Mouse (Mus musculus): Measurements from ENCODE around the gene Cldn19. TPM values are rescaled to one million over a fixed set of nuclear protein-coding genes. Genes with fewer than 3 reads are reported as not detected.
A peak's percentile ranks its signal among the peaks of the same experiment; 100 is the strongest.
"Not testable (repeated sequence)": the region's sequence is repeated elsewhere in the genome, so short reads cannot be mapped to it uniquely, and the experiment has no call there.

Gene Cldn19
- total RNA-seq, 2 experiments from 2014 or later, result not detected

DNA sequence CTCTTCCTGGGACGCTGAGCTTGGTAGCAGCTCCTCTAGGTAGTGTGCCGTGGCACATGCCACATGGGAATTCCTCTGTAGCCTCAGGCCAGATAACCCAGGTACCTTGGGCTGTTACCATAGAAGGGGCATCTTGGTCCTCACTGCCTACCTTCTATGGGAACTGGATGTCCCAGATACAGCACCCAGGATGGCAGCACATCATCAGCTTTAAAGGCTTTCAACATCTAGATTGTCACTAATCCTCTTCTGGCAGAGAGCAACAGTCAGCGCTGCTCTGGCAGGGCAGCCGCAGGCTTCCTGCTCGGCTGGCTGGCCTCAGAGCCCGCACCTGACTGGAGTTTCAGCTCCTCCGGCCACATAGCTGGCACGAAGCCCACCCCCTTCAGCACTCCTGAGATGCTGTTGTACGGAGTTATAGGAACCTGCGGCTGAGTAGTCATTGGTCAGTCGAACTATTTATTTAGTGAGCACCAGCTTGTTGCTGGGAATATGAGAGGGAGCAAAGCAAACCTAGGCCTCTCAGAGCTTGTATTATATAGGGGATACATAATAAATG is 6.7 kb upstream of the Cldn19 start:
- no peak for ATAC-seq (replicated peaks; ENCODE audit: low FRiP score, poor library complexity, severe bottlenecking)

- no peak for ATAC-seq (replicated peaks; ENCODE audit: low FRiP score, poor library complexity, severe bottlenecking)
Observed at GRCm38 (mm10) chr4:119252025-119252808, 3.0 kb upstream of the Cldn19 start.

DNA sequence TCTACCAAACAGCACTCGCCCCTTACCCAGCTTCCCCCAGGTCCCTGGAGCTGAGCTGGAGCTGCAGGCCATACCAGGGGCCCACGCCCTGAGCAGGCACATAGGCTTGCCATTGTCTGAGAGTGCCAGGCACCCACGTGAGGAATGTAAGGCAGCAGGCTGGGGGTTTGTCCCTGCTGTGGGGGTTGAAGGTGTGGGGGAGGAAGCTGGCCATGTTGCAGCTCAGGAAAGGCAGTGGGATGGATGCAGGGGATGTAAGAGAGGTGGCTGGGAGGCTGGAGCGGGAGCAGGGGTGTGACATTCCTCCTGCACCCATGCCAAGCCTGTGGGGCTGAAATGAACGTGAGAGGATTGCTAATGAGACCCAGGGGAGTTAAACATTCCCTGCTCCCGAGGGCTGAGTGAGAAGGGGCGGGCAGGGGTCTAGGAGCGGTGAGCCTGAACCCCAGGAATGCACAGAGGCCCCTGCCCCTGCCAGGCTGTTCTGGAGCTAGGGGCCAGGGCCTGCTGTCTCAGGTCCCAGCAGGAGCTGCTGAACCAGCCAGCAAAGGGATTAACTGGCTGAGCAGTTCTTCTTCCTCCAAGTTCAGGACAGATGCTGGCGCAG is 1.1 kb upstream of the Cldn19 start:
- no peak for ATAC-seq (replicated peaks; ENCODE audit: low FRiP score, poor library complexity, severe bottlenecking)

DNA sequence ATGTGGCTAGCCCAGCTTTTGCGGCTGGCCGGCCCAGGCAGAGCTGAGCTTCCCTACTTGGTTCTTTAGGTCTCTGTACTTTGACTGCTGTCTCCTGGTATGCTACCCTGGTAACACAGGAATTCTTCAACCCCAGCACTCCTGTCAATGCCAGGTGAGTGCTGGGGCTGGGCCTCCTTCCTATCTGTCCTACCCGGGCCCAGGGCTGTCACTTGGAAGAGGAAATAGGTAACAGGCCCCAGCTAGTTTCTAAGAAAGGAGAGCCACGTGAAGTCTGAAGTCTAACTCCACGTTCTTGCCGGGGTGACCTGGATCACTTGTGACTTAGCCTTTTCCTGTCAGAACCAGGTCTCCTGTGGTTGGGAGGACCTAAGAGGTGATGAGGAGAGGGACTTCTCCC is 1.9 kb downstream of the Cldn19 start:
- ATAC-seq (replicated peaks; ENCODE audit: low FRiP score, poor library complexity, severe bottlenecking), result no peak

GRCm38 (mm10) chr4:119259344-119260254 is 4.4 kb downstream of the Cldn19 start:
- ATAC-seq (replicated peaks; ENCODE audit: low FRiP score, poor library complexity, severe bottlenecking), result no peak

DNA sequence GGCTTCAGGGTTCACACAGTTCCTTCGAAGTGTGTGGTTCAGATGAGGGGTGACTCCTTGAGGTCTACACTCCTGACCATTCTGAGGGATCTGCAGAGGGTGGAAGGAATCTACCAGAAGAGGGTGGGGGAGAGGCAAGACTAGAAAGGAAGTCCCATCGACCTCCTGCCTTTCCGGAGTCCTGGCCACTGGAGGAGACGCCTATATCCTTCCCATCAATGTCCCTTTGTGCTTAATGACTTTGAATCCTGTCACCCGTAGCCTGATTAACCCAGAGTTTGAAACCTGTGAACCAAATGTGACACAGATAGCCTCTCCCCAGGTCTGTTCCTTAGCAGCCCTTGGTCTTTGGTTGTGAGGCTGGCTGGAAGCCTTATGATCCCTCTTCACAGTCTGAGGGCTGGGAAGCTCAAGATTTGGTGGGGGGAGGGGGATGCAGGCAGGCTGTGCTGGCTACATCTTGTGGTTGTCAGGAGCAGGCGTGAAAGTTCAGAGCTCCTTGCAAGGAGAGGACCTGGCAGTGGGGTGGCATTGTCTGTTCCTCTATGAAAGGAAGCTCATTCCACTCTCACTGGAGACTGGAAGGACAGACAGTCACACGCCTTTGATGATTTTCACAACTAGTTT is 6.0 kb downstream of the Cldn19 start:
- no peak for ATAC-seq (replicated peaks; ENCODE audit: low FRiP score, poor library complexity, severe bottlenecking)

DNA sequence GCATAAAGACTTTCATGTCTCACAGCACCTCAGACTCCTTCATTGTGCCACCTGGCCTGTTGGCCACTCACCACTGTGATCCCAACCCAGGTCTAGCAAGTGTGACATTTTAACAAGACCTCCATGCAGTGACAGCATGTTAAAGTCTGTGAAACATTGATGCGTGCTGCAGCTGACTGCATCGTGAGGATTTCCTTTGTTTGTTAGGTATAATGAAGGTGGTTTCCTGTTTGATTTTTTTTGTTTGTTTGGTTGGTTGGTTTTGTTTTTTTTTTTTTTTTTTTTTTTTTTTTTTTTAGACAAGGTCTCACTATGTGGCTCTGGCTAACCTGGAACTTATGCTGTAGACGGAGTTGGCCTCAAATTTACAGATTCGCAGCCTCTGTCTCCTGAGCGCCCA is 7.3 kb downstream of the Cldn19 start:
- no peak for ATAC-seq (replicated peaks; ENCODE audit: low FRiP score, poor library complexity, severe bottlenecking)

GRCm38 (mm10) chr4:119263459-119263858 is 8.2 kb downstream of the Cldn19 start:
- no peak for ATAC-seq (replicated peaks; ENCODE audit: low FRiP score, poor library complexity, severe bottlenecking)

GRCm38 (mm10) chr4:119266606-119267005 is 11.4 kb downstream of the Cldn19 start:
- no peak for ATAC-seq (replicated peaks; ENCODE audit: low FRiP score, poor library complexity, severe bottlenecking)

DNA sequence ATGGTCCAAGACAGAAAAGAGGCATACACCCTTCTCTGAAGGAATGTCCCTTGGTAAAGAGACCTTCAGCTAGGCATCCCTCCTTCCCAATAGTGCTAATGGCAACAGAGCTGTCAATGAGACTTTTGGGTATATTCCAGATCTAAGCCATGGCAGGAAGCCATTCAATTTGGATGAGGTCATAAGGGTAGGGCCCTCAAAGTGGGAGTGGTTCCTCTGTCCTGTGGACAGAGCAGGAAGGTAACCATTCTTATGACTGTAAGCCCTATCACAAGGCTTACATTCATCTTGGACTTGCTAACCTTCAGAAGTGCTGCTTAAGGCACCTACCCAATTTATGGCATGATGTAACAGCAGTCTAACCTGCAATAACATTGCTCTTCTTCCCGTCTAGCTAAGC is 19.4 kb downstream of the Cldn19 start:
- 0 out of 2 replicates have a peak, but pooled peaks have one; percentile 20 for ATAC-seq (replicated peaks; ENCODE audit: low FRiP score, poor library complexity, severe bottlenecking)

GRCm38 (mm10) chr4:119275226-119275625 is 20.0 kb downstream of the Cldn19 start:
- ATAC-seq (replicated peaks; ENCODE audit: low FRiP score, poor library complexity, severe bottlenecking), result no peak

- no peak for ATAC-seq (replicated peaks; ENCODE audit: low FRiP score, poor library complexity, severe bottlenecking)
Observed at GRCm38 (mm10) chr4:119275726-119276125, 20.5 kb downstream of the Cldn19 start.

GRCm38 (mm10) chr4:119278784-119279183 is 23.6 kb downstream of the Cldn19 start:
- not testable (repeated sequence) for ATAC-seq (replicated peaks; ENCODE audit: low FRiP score, poor library complexity, severe bottlenecking)

- ATAC-seq (replicated peaks; ENCODE audit: low FRiP score, poor library complexity, severe bottlenecking), result no peak
Observed at GRCm38 (mm10) chr4:119284861-119285260, 29.6 kb downstream of the Cldn19 start.

- ATAC-seq (replicated peaks; ENCODE audit: low FRiP score, poor library complexity, severe bottlenecking), result no peak
Observed at GRCm38 (mm10) chr4:119285336-119285735, 30.1 kb downstream of the Cldn19 start.

GRCm38 (mm10) chr4:119291921-119292320 is 36.7 kb downstream of the Cldn19 start:
- ATAC-seq (replicated peaks; ENCODE audit: low FRiP score, poor library complexity, severe bottlenecking), result no peak

DNA sequence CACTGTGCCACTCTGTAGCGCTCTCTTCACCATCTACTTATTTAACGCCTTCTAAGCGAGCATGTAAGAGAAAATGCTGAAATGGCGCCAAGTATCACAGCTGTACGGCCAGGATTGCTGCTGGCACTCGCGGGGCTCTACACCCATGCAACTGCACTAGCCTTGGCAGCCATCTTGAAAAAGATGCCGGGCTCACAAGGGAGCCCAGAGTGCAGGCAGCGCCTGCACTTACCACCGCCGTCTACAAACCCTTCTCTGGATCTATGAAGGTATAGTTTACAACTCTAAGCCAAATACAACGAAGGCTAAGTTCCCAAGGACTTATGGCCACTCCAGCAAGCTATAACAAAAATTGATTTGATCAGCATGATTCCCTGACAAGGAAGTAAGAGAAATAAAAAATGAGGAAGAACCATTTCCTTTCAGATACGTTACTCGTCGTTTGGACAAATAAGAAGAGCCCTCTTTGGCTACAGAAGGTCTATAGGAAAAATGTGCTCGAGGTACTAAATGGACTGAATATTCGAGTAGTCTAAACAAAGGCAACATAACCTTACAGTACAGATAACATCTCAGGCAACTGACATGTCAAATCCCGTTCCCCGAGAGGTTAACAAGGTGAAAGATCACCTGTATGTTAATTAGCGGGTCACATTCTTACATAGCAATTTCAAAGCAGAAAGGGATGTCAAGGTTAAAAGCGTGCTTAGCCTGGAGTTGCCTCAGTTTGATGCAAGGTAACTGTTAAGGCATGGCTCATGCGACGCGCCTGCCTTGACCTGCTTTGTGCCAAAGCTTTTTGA is 37.8 kb downstream of the Cldn19 start:
- ATAC-seq (replicated peaks; ENCODE audit: low FRiP score, poor library complexity, severe bottlenecking), result peak; percentile 66

- ATAC-seq (replicated peaks; ENCODE audit: low FRiP score, poor library complexity, severe bottlenecking), result peak; percentile 30; the same call in 1 of the 2 replicates
Observed at GRCm38 (mm10) chr4:119293574-119294258, 38.5 kb downstream of the Cldn19 start.
